In genomic region chr16:92695200-92695921, GRCm38 (mm10) we compare ENCODE assay signal across 7 mouse cellular contexts.
DNase-seq lines count a peak whose midpoint lies in the region; ATAC-seq and TF ChIP-seq lines count a peak whose summit lies in the region.

No protein-coding gene starts in this region.

- WGBS in thymus, adult 2 months = 90% methylated on average over 43 of the region's 43 CpGs
- under 1% methylated on average over 43 of the region's 43 CpGs for WGBS in liver, embryonic 11.5 days
- under 1% methylated on average over 43 of the region's 43 CpGs for WGBS in neural tube, embryonic 14.5 days

- TF ChIP-seq CTCF in thymus, adult 2 months (IDR thresholded peaks at IDR 0.05; ENCODE audit: borderline replicate concordance, control insufficient read depth, extremely low read depth, insufficient read depth, low read length, poor library complexity) = no peak

- peaks cover 31% of the 10 kb centered on the region for H3K4me1 ChIP-seq in thymus, adult 2 months (replicated peaks; ENCODE audit: control insufficient read depth, insufficient read depth, low read length)
- peaks cover 36% of the 10 kb centered on the region for H3K4me1 ChIP-seq in liver, embryonic 11.5 days (replicated peaks; ENCODE audit: control insufficient read depth, insufficient read depth, low read length)
- peaks cover 28% of the 10 kb centered on the region for H3K4me1 ChIP-seq in neural tube, embryonic 14.5 days (ENCODE audit: control insufficient read depth, insufficient read depth, low read length)

- no peak overlapping the region for H3K27ac ChIP-seq in thymus, adult 2 months (ENCODE audit: control insufficient read depth, insufficient read depth, low read length)
- H3K27ac ChIP-seq in liver, embryonic 11.5 days (ENCODE audit: low read depth, low read length) = no peak overlapping the region; the same call in 1 of the 2 replicates
- no peak overlapping the region for H3K27ac ChIP-seq in neural tube, embryonic 14.5 days (ENCODE audit: low read depth, low read length)

- DNase-seq in thymus, adult 2 months = no peak
- DNase-seq in thymus, adult 18-20 months = no peak
- DNase-seq in embryo, embryonic 9.5 days (ENCODE audit: extremely low spot score) = peak; percentile 66
- peak; percentile 21 to 38 for DNase-seq in heart, postnatal 36 days
- DNase-seq in liver, embryonic 11.5 days (ENCODE audit: low spot score) = peak; percentile 63
- DNase-seq in left cerebral cortex, adult 18-20 months (ENCODE audit: low spot score in 2 of 2) = no peak

- H3K36me3 ChIP-seq in thymus, adult 2 months (ENCODE audit: control insufficient read depth, insufficient read depth, low read length) = peaks cover 9% of the 10 kb centered on the region
- H3K36me3 ChIP-seq in liver, embryonic 11.5 days (ENCODE audit: control insufficient read depth, insufficient read depth, low read length) = no peaks in the 10 kb centered on the region
- no peaks in the 10 kb centered on the region for H3K36me3 ChIP-seq in neural tube, embryonic 14.5 days (ENCODE audit: control insufficient read depth, insufficient read depth, low read length)

- H3K4me2 ChIP-seq in liver, embryonic 11.5 days = peak overlapping the region; percentile 100
- peak overlapping the region; percentile 21; the same call in 1 of the 2 replicates for H3K4me2 ChIP-seq in neural tube, embryonic 14.5 days (ENCODE audit: low read depth, low read length)

- no peaks in the 10 kb centered on the region for H3K9me3 ChIP-seq in liver, embryonic 11.5 days (ENCODE audit: control insufficient read depth, low read length)
- H3K9me3 ChIP-seq in neural tube, embryonic 14.5 days (ENCODE audit: control insufficient read depth, low read length) = no peaks in the 10 kb centered on the region

- no peak for ATAC-seq in liver, embryonic 11.5 days (replicated peaks; ENCODE audit: low FRiP score)
- ATAC-seq in neural tube, embryonic 14.5 days (ENCODE audit: low read depth) = no peak

- no peaks in the 10 kb centered on the region for H3K27me3 ChIP-seq in thymus, adult 2 months (ENCODE audit: control insufficient read depth, insufficient read depth, low read length)
- peaks cover 20% of the 10 kb centered on the region for H3K27me3 ChIP-seq in liver, embryonic 11.5 days (replicated peaks; ENCODE audit: control insufficient read depth, insufficient read depth, low read length)
- H3K27me3 ChIP-seq in neural tube, embryonic 14.5 days (ENCODE audit: control insufficient read depth, insufficient read depth, low read length) = peaks cover 58% of the 10 kb centered on the region

- no peak for TF ChIP-seq POLR2A in thymus, adult 2 months (IDR thresholded peaks at IDR 0.05; ENCODE audit: control insufficient read depth, extremely low read depth, insufficient read depth, low read length, poor library complexity)

- H3K4me3 ChIP-seq in thymus, adult 2 months (ENCODE audit: control insufficient read depth, insufficient read depth, low read length) = peak overlapping the region; percentile 12; the same call in 1 of the 2 replicates
- H3K4me3 ChIP-seq in liver, embryonic 11.5 days (ENCODE audit: low read depth, low read length) = peak overlapping the region; percentile 75
- peak overlapping the region; percentile 12 for H3K4me3 ChIP-seq in neural tube, embryonic 14.5 days (ENCODE audit: low read depth, low read length)

- peak overlapping the region; percentile 75 for H3K9ac ChIP-seq in liver, embryonic 11.5 days (ENCODE audit: low read depth, low read length)
- no peak overlapping the region for H3K9ac ChIP-seq in neural tube, embryonic 14.5 days (replicated peaks; ENCODE audit: low read depth, low read length)

- intact Hi-C loops in heart, postnatal 36 days (cut with DNase I) = loop anchor here (5.0 to 10.0 kb wide), 3 partner anchors 257 to 849 kb away; no protein-coding TSS in a partner anchor

Comparison
In these comparisons a context has a peak if more than half of its experiments do, and no peak if none do; other contexts are left out.
1. DNase-seq: peak in embryo, embryonic 9.5 days (single experiment), heart, postnatal 36 days (2 of 2) and liver, embryonic 11.5 days (single experiment); none in thymus, adult 2 months (single experiment), thymus, adult 18-20 months (0 of 2) and left cerebral cortex, adult 18-20 months (0 of 2).
2. H3K4me3 ChIP-seq: peak in every context shown above with its lines; median percentile 75 in liver, embryonic 11.5 days; 12 in thymus, adult 2 months; 12 in neural tube, embryonic 14.5 days.